Mouse (Mus musculus) kidney, embryonic 16.5 days (tissue): Measurements from ENCODE around the gene Kctd18. TPM values are rescaled to one million over a fixed set of nuclear protein-coding genes. Genes with fewer than 3 reads are reported as not detected.

ENCODE experiments used
- ATAC-seq: fragments of 200-750 bp; cut with Nextera tagmentation; 2 replicates; pipeline ENCODE4 v1.8.0; 2017; ENCODE audit warnings: moderate TSS enrichment; ENCODE audit not compliant: low FRiP score, low TSS enrichment
- H3K27ac ChIP-seq: fragments of 300-500 bp; sonication (generic); 2 replicates; pipeline ENCODE4 v1.5.1; 2014; ENCODE audit warnings: low read length
- H3K27me3 ChIP-seq: fragments of 300-500 bp; sonication (generic); 2 replicates; pipeline ENCODE4 v1.6.1; 2014; ENCODE audit warnings: low read length, control low read depth, mixed read lengths; ENCODE audit not compliant: insufficient read depth
- H3K36me3 ChIP-seq: fragments of 300-500 bp; sonication (generic); 2 replicates; pipeline ENCODE4 v1.6.1; 2014; ENCODE audit warnings: low read length, control low read depth, mixed read lengths; ENCODE audit not compliant: insufficient read depth
- H3K4me1 ChIP-seq: fragments of 300-500 bp; sonication (generic); 2 replicates; pipeline ENCODE4 v1.6.1; 2014; ENCODE audit warnings: low read length, control low read depth, mixed read lengths; ENCODE audit not compliant: insufficient read depth
- H3K4me2 ChIP-seq: fragments of 300-500 bp; sonication (generic); replicated peaks from 2 replicates; pipeline ENCODE4 v1.6.1; 2014; ENCODE audit warnings: low read depth, low read length
- H3K4me3 ChIP-seq: fragments of 300-500 bp; sonication (generic); 2 replicates; pipeline ENCODE4 v1.5.1; 2014; ENCODE audit warnings: mild to moderate bottlenecking, low read length
- H3K9ac ChIP-seq: fragments of 300-500 bp; sonication (generic); replicated peaks from 2 replicates; pipeline ENCODE4 v1.6.1; 2014; ENCODE audit warnings: low read length
- H3K9me3 ChIP-seq: fragments of 300-500 bp; sonication (generic); 2 replicates; pipeline ENCODE4 v1.6.1; 2016; ENCODE audit warnings: low read length, control low read depth
- WGBS: fragments of 180-500 bp; shearing (Covaris S2); extraction: QIAGEN DNeasy Blood & Tissue Kit; methylation state at CpG from one replicate; pipeline ENCODE4 v1.1.7; 2014; 5-methylcytosine and 5-hydroxymethylcytosine counted together
- polyA plus RNA-seq: library from polyadenylated mRNA; unstranded; fragments of >200 nt; fragmentation: Nextera tagmentation; extraction: Ambion mirVana; gene quantifications from 2 replicates; pipeline ENCODE4 v1.2.1, GENCODE M21; 2015

Gene Kctd18
- polyA plus RNA-seq, 1 experiment from 2014 or later = 17.1 TPM

DNA sequence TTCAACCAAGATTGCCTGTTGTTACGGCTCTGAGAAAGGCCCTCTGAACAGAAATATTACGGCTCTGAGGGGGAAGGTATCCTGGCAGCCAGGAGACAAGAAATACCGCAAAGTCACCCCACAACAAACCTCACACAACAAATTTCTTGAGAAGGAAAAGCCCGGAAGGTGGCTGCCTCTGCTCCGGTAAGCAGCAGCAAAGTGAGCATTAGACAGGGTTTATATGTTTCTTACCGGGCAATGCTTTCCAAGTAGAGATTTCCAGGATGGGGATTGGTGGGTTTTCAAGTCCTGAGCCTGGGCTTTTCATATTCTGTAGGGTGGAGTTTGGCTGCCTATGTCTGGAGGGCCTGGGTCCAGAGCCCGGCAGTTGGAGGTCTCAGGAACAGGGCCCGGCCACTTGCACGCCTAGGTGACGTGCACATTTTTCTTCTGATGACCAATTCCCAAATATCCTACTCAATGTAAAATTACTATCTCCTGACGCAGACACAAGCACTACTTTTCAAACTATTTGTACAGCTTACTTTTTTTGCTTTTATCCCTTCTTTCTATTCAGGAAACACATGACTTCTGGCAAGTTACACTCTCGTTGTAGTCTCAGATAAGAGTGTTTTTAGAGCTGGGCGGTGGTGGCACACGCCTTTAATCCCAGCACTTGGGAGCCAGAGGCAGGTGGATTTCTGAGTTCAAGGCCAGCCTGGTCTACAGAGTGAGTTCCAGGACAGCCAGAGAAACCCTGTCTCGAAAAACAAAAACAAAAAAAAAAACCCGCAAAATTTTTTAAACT, 65.0 kb downstream of the Kctd18 start:
- Histone ChIP-seq H3K9me3 (no peaks in the 10 kb centered on the region), H3K4me2 (no peak overlapping the region), H3K27me3 (no peaks in the 10 kb centered on the region), H3K9ac (no peak overlapping the region), H3K36me3 (peaks cover 14% of the 10 kb centered on the region; the same call in 1 of the 2 replicates), H3K27ac (no peak overlapping the region), H3K4me3 (no peak overlapping the region), H3K4me1 (no peaks in the 10 kb centered on the region)
- ATAC-seq = no peak
- 87% methylated on average over 16 of the region's 16 CpGs for WGBS

DNA sequence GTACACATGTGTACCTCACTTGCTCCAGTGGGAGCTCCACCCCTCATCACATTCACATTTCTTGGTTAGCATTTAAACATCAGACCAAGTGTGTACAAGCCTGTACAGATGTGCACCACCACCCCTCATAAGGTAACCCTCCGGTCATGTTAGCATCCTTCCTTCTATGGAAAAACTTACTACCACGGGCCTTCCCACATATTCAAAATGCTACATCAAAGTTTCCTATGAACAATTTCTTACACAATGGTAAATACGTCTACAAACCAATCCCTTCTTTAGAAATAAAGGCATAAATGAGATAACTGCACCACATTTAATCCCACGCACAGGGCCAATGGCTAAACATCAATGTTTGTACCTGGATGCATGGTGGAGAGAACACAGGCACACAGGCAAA, 66.2 kb downstream of the Kctd18 start:
- no peak overlapping the region for H3K4me2 ChIP-seq
- H3K4me1 ChIP-seq = no peaks in the 10 kb centered on the region
- no peak overlapping the region for H3K9ac ChIP-seq
- WGBS = 94% methylated on average over 4 of the region's 4 CpGs
- H3K27ac ChIP-seq = no peak overlapping the region
- H3K9me3 ChIP-seq = no peaks in the 10 kb centered on the region
- H3K4me3 ChIP-seq = no peak overlapping the region
- ATAC-seq = no peak
- H3K27me3 ChIP-seq = no peaks in the 10 kb centered on the region
- peaks cover 8% of the 10 kb centered on the region; the same call in 1 of the 2 replicates for H3K36me3 ChIP-seq

DNA sequence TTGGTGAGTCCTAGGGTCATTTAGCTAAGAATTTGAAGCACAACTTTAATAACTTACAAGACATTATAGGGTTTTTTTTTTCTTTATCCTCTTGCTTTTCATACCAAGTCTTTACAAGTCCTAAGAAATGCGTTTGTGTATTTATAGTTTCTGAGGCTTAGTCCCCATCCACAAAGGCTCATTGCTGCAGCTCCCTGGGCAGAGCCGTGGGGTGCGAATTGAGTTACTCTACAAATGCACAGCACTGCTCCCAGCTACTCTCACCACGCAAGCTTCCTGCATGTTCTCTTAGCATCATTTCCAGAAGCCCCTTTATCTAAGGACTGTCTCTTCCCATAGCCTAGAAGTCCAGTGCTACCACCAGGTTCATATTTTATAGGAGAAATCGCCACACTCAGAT, 69.0 kb downstream of the Kctd18 start:
- Histone ChIP-seq H3K36me3 (no peaks in the 10 kb centered on the region), H3K4me3 (no peak overlapping the region), H3K4me2 (no peak overlapping the region), H3K27me3 (no peaks in the 10 kb centered on the region), H3K9me3 (no peaks in the 10 kb centered on the region), H3K27ac (no peak overlapping the region), H3K4me1 (no peaks in the 10 kb centered on the region), H3K9ac (no peak overlapping the region)
- no peak for ATAC-seq
- 56% methylated on average over 5 of the region's 5 CpGs for WGBS

DNA sequence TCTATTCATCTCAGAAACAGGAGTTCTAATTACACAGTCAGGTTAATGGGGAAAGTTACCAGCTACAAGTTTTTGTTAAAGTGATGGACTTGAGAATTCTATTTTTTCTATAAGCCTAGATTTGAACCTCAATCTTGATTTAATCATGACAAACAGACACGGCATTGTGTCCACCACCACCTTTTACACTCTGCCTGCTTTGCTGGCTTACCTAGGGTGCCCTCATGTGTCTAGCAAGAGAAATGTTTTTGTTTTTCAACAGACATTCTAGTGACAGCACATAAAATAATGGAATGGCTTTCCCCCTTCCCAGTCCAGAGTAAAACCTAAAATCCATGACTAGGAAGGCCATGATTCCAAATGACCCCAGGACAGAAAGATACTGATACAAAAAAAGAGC, 69.6 kb downstream of the Kctd18 start:
- WGBS = 10% methylated on average over 1 of the region's 1 CpGs
- H3K27me3 ChIP-seq = no peaks in the 10 kb centered on the region
- no peaks in the 10 kb centered on the region for H3K4me1 ChIP-seq
- no peak overlapping the region for H3K4me3 ChIP-seq
- H3K4me2 ChIP-seq = no peak overlapping the region
- no peak; the same call in 1 of the 2 replicates for ATAC-seq
- no peaks in the 10 kb centered on the region for H3K36me3 ChIP-seq
- H3K27ac ChIP-seq = no peak overlapping the region
- H3K9me3 ChIP-seq = no peaks in the 10 kb centered on the region
- H3K9ac ChIP-seq = no peak overlapping the region

DNA sequence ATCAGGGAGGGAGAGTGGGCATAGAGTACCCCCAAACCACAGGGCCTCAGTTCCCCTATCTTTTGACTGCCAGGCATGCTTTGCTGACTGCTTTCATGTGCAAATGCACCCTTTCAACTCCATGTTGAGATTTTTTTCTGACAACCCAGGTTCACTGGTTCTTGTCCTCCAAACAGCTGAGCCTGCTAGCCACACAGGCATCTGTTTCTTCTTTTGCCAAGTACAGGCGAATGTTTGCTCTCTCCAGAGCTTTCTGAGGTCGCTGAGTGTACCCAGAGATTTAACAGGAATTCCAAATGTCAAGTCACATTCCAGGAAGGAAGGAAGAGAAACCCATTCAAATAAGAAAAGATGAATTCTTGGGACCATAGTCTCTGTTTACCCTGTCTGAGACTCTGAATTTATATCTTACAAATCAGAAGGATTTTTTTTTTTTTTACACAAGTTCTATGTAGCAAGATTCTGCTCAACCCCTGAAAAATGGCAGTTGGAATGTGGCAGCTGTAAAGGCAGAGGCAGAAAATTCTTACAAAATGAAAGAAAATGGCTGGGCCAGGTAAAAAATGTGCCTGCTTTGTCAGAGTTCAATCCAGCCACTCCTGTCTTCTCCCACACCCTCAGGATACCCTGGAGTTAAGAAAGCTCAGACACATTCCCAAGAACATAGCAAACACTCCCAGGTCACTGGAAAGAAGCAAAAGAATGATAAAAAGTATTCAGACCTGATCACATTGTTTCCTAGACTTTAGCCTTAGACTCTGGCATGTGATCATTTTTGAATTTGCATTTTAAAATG, 71.0 kb downstream of the Kctd18 start:
- 33% methylated on average over 2 of the region's 2 CpGs for WGBS
- Histone ChIP-seq H3K27me3 (no peaks in the 10 kb centered on the region), H3K4me2 (no peak overlapping the region), H3K9me3 (no peaks in the 10 kb centered on the region), H3K4me3 (no peak overlapping the region), H3K36me3 (peaks cover 4% of the 10 kb centered on the region; the same call in 1 of the 2 replicates), H3K4me1 (no peaks in the 10 kb centered on the region), H3K9ac (no peak overlapping the region), H3K27ac (no peak overlapping the region)
- no peak for ATAC-seq

DNA sequence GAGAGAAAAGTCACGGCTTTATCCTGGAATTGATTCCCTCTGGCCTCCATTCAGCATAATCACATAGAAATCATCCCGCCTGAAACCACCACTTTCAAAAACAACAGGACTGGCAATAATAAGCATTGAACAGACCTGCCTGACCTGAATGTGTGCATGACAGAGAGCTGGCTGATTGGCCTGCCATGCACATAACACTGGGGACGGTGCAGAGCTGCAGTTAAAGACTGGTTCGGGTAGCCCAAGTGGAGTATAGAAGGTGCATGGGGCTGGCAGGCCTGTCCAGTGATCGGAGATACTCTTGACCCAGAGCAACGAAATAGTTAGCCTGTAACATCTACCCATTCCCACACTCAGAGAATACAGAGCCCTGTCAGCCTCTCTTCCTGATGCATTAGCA, 76.5 kb downstream of the Kctd18 start:
- peaks cover 4% of the 10 kb centered on the region; the same call in 1 of the 2 replicates for H3K36me3 ChIP-seq
- H3K4me2 ChIP-seq = no peak overlapping the region
- no peak overlapping the region for H3K4me3 ChIP-seq
- no peaks in the 10 kb centered on the region for H3K9me3 ChIP-seq
- WGBS = 88% methylated on average over 6 of the region's 6 CpGs
- H3K4me1 ChIP-seq = peaks cover 11% of the 10 kb centered on the region
- no peak for ATAC-seq
- H3K9ac ChIP-seq = no peak overlapping the region
- H3K27ac ChIP-seq = no peak overlapping the region
- H3K27me3 ChIP-seq = no peaks in the 10 kb centered on the region; the same call in 1 of the 2 replicates

DNA sequence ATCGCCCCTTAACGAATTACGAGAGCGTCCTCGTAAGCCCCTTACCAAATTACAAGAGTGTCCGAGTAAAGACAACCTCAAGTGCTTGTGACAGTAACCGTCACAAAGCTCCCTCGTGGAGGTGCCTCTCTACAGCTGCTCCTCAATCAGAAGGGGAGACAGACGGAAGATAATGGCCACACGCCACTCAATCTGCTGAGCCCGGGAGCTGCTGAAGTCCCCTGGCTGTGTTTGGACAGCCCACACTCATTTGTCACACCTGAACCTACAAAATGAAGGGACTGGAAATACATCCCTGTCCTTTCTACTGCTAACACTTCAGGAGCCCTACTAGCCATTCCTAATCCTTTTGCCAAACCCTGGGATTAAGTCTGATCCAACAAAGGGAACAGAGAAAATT, 77.0 kb downstream of the Kctd18 start:
- H3K9ac ChIP-seq = no peak overlapping the region
- ATAC-seq = no peak
- peaks cover 4% of the 10 kb centered on the region; the same call in 1 of the 2 replicates for H3K36me3 ChIP-seq
- peaks cover 11% of the 10 kb centered on the region for H3K4me1 ChIP-seq
- H3K4me2 ChIP-seq = no peak overlapping the region
- H3K27ac ChIP-seq = no peak overlapping the region
- no peaks in the 10 kb centered on the region; the same call in 1 of the 2 replicates for H3K27me3 ChIP-seq
- WGBS = 62% methylated on average over 11 of the region's 11 CpGs
- no peaks in the 10 kb centered on the region for H3K9me3 ChIP-seq
- H3K4me3 ChIP-seq = no peak overlapping the region

DNA sequence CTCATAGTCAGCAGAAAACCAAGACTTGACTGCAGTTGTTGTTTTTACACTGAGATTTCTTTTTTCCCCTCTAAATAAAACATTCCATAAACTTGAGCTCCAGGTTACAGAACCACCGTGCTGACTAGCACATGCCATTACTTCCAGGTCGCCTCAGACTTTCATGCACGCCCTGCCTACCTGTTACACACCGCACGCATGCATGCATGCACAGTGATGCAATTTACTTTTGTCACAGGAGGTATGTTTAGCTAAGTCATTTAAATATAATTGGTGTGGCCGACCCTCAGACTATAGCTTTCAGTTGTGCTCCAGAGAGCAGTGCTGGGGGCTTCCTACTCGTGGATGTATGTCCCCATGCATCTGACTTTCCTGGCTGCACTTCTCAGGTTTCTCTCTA, 77.7 kb downstream of the Kctd18 start:
- ATAC-seq = no peak
- Histone ChIP-seq H3K9me3 (no peaks in the 10 kb centered on the region), H3K27me3 (no peaks in the 10 kb centered on the region; the same call in 1 of the 2 replicates), H3K36me3 (peaks cover 4% of the 10 kb centered on the region; the same call in 1 of the 2 replicates), H3K4me2 (no peak overlapping the region), H3K4me1 (peaks cover 11% of the 10 kb centered on the region), H3K27ac (no peak overlapping the region), H3K9ac (no peak overlapping the region), H3K4me3 (no peak overlapping the region)
- 39% methylated on average over 7 of the region's 7 CpGs for WGBS

DNA sequence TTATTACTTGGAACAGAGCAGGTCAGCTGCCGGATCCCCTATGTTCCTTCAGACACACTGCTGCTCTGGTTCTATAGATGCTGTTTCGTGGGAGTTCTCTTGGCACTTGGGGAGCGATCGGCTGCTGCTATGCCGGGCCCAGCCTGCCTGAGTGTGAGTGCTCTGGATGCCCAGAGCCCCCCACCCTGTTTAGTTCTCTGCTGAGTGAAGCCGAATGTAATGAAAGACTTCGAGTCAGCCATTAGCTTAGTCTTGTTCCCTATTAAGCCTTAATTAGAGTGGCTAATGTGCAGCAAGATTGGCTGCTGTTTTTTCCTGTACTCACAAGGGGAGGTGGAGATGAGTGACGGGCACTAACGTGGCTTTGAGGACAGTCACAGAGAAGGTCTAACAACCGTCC, 78.1 kb downstream of the Kctd18 start:
- peak; percentile 60; the same call in 1 of the 2 replicates for ATAC-seq

More for the DNA sequence above, 78.1 kb downstream of the Kctd18 start:
- no peak overlapping the region for H3K4me3 ChIP-seq
- peaks cover 11% of the 10 kb centered on the region for H3K4me1 ChIP-seq
- H3K36me3 ChIP-seq = peaks cover 4% of the 10 kb centered on the region; the same call in 1 of the 2 replicates
- no peaks in the 10 kb centered on the region for H3K9me3 ChIP-seq
- H3K4me2 ChIP-seq = peak overlapping the region; percentile 16; the same call in 1 of the 2 replicates
- H3K9ac ChIP-seq = no peak overlapping the region
- no peak overlapping the region for H3K27ac ChIP-seq
- H3K27me3 ChIP-seq = no peaks in the 10 kb centered on the region; the same call in 1 of the 2 replicates
- 24% methylated on average over 10 of the region's 10 CpGs for WGBS
